Mouse (Mus musculus): Measurements from ENCODE around the gene St6gal2. TPM values are rescaled to one million over a fixed set of nuclear protein-coding genes. Genes with fewer than 3 reads are reported as not detected.

Gene St6gal2
- polyA plus RNA-seq, 1 experiment from 2014 or later = 1.7 TPM

GRCm38 (mm10) chr17:55479367-55479766 lies 34.2 kb downstream of the St6gal2 start:
- 0 out of 2 replicates have a peak, but pooled peaks cover 2% of the 10 kb centered on the region for H3K4me1 ChIP-seq
- H3K36me3 ChIP-seq = no peaks in the 10 kb centered on the region
- no peak overlapping the region for H3K4me2 ChIP-seq
- no peak overlapping the region for H3K9ac ChIP-seq
- WGBS = 48% methylated on average over 7 of the region's 7 CpGs
- H3K4me3 ChIP-seq = no peak overlapping the region
- no peak for ATAC-seq (ENCODE audit: insufficient number of reproducible peaks, low FRiP score, low TSS enrichment, low read depth)
- no peaks in the 10 kb centered on the region for H3K27me3 ChIP-seq
- H3K9me3 ChIP-seq = no peaks in the 10 kb centered on the region
- no peak overlapping the region for H3K27ac ChIP-seq

DNA sequence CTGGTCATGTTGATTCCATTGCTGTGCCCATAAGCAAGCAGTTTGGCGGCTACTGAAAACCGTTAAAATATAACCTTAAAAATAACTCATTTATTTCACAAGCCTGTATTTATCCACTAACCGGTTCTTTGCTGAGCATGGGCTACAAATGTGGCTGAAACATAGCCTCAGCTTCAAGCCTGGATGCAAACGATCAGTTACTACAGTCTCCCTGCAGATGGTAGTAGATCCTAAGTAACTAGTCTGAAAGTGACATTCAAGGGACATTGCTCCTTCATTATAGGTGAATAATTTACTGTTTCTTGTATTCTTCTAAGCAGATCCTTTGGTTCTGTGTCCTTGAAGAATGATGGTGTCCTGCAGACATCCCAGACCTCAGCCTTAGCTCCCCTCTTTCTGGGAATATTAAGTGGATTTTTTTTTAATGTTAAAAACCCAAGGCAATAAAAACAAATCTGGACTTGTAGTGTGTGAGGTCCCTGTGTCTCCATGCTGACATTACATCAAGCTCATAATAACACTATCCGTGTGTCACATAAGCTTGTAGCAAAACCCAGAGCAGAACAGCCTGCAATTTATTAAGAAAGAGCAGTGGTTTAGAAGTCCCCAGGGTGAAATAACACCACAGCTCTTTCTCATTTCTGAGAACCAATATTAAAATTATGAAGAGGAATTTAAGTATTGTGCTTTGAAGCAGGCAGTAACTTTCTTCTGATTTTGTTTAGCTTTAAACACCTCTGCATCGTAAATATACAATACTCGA lies 39.1 kb downstream of the St6gal2 start:
- H3K9me3 ChIP-seq = no peaks in the 10 kb centered on the region
- H3K4me1 ChIP-seq = 0 out of 2 replicates have a peak, but pooled peaks cover 3% of the 10 kb centered on the region
- no peaks in the 10 kb centered on the region for H3K27me3 ChIP-seq
- H3K9ac ChIP-seq = no peak overlapping the region
- no peak overlapping the region for H3K4me2 ChIP-seq
- WGBS = 30% methylated on average over 7 of the region's 7 CpGs
- H3K36me3 ChIP-seq = no peaks in the 10 kb centered on the region
- H3K4me3 ChIP-seq = no peak overlapping the region
- no peak overlapping the region for H3K27ac ChIP-seq
- ATAC-seq (ENCODE audit: insufficient number of reproducible peaks, low FRiP score, low TSS enrichment, low read depth) = no peak

- no peak overlapping the region for H3K4me2 ChIP-seq
- WGBS = 87% methylated on average over 7 of the region's 7 CpGs
- no peaks in the 10 kb centered on the region for H3K9me3 ChIP-seq
- H3K4me1 ChIP-seq = no peaks in the 10 kb centered on the region
- no peaks in the 10 kb centered on the region for H3K27me3 ChIP-seq
- H3K9ac ChIP-seq = no peak overlapping the region
- H3K4me3 ChIP-seq = no peak overlapping the region
- no peak overlapping the region for H3K27ac ChIP-seq
- H3K36me3 ChIP-seq = no peaks in the 10 kb centered on the region
- no peak for ATAC-seq (ENCODE audit: insufficient number of reproducible peaks, low FRiP score, low TSS enrichment, low read depth)
Observed at GRCm38 (mm10) chr17:55531872-55532271, 86.7 kb downstream of the St6gal2 start.

GRCm38 (mm10) chr17:55548476-55548875 lies 103.3 kb downstream of the St6gal2 start:
- 81% methylated on average over 1 of the region's 1 CpGs for WGBS
- Histone ChIP-seq H3K9ac (no peak overlapping the region), H3K27ac (no peak overlapping the region), H3K27me3 (no peaks in the 10 kb centered on the region), H3K4me3 (no peak overlapping the region), H3K9me3 (no peaks in the 10 kb centered on the region), H3K4me2 (no peak overlapping the region), H3K36me3 (no peaks in the 10 kb centered on the region), H3K4me1 (no peaks in the 10 kb centered on the region)
- ATAC-seq (ENCODE audit: insufficient number of reproducible peaks, low FRiP score, low TSS enrichment, low read depth) = no peak

- WGBS = 63% methylated on average over 2 of the region's 2 CpGs
- H3K4me2 ChIP-seq = no peak overlapping the region
- no peaks in the 10 kb centered on the region for H3K27me3 ChIP-seq
- no peak for ATAC-seq (ENCODE audit: insufficient number of reproducible peaks, low FRiP score, low TSS enrichment, low read depth)
- H3K4me1 ChIP-seq = no peaks in the 10 kb centered on the region
- no peaks in the 10 kb centered on the region for H3K36me3 ChIP-seq
- no peak overlapping the region for H3K9ac ChIP-seq
- H3K9me3 ChIP-seq = no peaks in the 10 kb centered on the region
- no peak overlapping the region for H3K27ac ChIP-seq
- no peak overlapping the region for H3K4me3 ChIP-seq
Observed at GRCm38 (mm10) chr17:55561774-55562173, 116.6 kb downstream of the St6gal2 start.

Other genes starting within 250 kb of the St6gal2 start
- gene Vmn2r118, start 179.8 kb downstream of the St6gal2 start, polyA plus RNA-seq (2015; fragmentation: Nextera tagmentation; extraction: Ambion mirVana) = not detected in 2 replicates

Measured in limb, embryonic 15.5 days (tissue).